Mouse (Mus musculus): ENCODE measurements at regions not wholly inside any gene's neighbourhood (a gene's known extent, or its start where the extent isn't known, plus 50 kb on each side); places are given as distances from the start of the nearest gene placed in this dataset.

GRCm38 (mm10) chr13:26020491-26020890 is 749.5 kb downstream of the Hdgfl1 start:
- TF ChIP-seq GATA1 (IDR thresholded peaks at IDR 0.05; ENCODE audit: borderline replicate concordance, low read length) (no peak), FLI1 (IDR thresholded peaks at IDR 0.05; ENCODE audit: low read length) (no peak)

Data from megakaryocyte, embryonic 14.5 days (primary cell).